Mouse (Mus musculus) heart, postnatal 0 days (tissue): ENCODE measurements at regions not wholly inside any gene's neighbourhood (a gene's known extent, or its start where the extent isn't known, plus 50 kb on each side); places are given as distances from the start of the nearest gene placed in this dataset.

Source experiments
- CTCF ChIP-seq: IDR thresholded peaks from 2 replicates; pipeline ENCODE4 v1.5.1; 2016; ENCODE audit warnings: antibody characterized with exemption, control low read depth, low read depth
- EP300 ChIP-seq: IDR thresholded peaks from 2 replicates; pipeline ENCODE4 v1.6.1; 2016; ENCODE audit warnings: antibody characterized with exemption, low read depth

GRCm38 (mm10) chr5:75279561-75280171 lies 127.6 kb downstream of the Pdgfra start:
- TF ChIP-seq CTCF (no peak), EP300 (no peak)
